Mouse (Mus musculus) embryo, embryonic 10 days (tissue): ENCODE results near the gene Cyp24a1.
"Not testable (repeated sequence)": the region's sequence is repeated elsewhere in the genome, so short reads cannot be mapped to it uniquely, and the experiment has no call there.

Source experiments
- DNase-seq: peaks from one replicate; pipeline ENCODE4 v3.0.0-alpha.2; 2015; ENCODE audit warnings: low spot score

Cyp24a1 gene

GRCm38 (mm10) chr2:170494784-170495710, 1.9 kb downstream of the Cyp24a1 start:
- peak; percentile 28 for DNase-seq

- peak; percentile 50 for DNase-seq
Observed at GRCm38 (mm10) chr2:170487890-170488502, 8.9 kb downstream of the Cyp24a1 start.

- no peak for DNase-seq
Observed at GRCm38 (mm10) chr2:170487202-170487601, 9.7 kb downstream of the Cyp24a1 start.

GRCm38 (mm10) chr2:170483914-170484313, 13.0 kb downstream of the Cyp24a1 start:
- DNase-seq: no peak

- no peak for DNase-seq
Observed at GRCm38 (mm10) chr2:170482019-170482540, 14.9 kb downstream of the Cyp24a1 start.

- DNase-seq: no peak
Observed at GRCm38 (mm10) chr2:170476643-170477042, 20.3 kb downstream of the Cyp24a1 start.

- DNase-seq: no peak
Observed at GRCm38 (mm10) chr2:170476215-170476614, 20.7 kb downstream of the Cyp24a1 start.

GRCm38 (mm10) chr2:170475164-170475563, 21.8 kb downstream of the Cyp24a1 start:
- DNase-seq: no peak

GRCm38 (mm10) chr2:170474125-170474524, 22.8 kb downstream of the Cyp24a1 start:
- DNase-seq: no peak

- DNase-seq: no peak
Observed at GRCm38 (mm10) chr2:170470591-170470990, 26.4 kb downstream of the Cyp24a1 start.

- DNase-seq: peak; percentile 60
Observed at GRCm38 (mm10) chr2:170469616-170470308, 27.2 kb downstream of the Cyp24a1 start.

GRCm38 (mm10) chr2:170468009-170468408, 28.9 kb downstream of the Cyp24a1 start:
- no peak for DNase-seq

GRCm38 (mm10) chr2:170464817-170465216, 32.1 kb downstream of the Cyp24a1 start:
- no peak for DNase-seq

GRCm38 (mm10) chr2:170461652-170462051, 35.3 kb downstream of the Cyp24a1 start:
- no peak for DNase-seq

- DNase-seq: peak; percentile 86
Observed at GRCm38 (mm10) chr2:170459805-170460204, 37.1 kb downstream of the Cyp24a1 start.

GRCm38 (mm10) chr2:170459183-170459582, 37.8 kb downstream of the Cyp24a1 start:
- DNase-seq: no peak

GRCm38 (mm10) chr2:170453809-170454208, 43.1 kb downstream of the Cyp24a1 start:
- DNase-seq: not testable (repeated sequence)

- DNase-seq: peak; percentile 92
Observed at GRCm38 (mm10) chr2:170450933-170451332, 46.0 kb downstream of the Cyp24a1 start.

- no peak for DNase-seq
Observed at GRCm38 (mm10) chr2:170447651-170448050, 49.3 kb downstream of the Cyp24a1 start.

GRCm38 (mm10) chr2:170446843-170447383, 50.0 kb downstream of the Cyp24a1 start:
- no peak for DNase-seq

- DNase-seq: no peak
Observed at GRCm38 (mm10) chr2:170445861-170446260, 51.1 kb downstream of the Cyp24a1 start.

- DNase-seq: peak; percentile 53
Observed at GRCm38 (mm10) chr2:170442535-170442934, 54.4 kb downstream of the Cyp24a1 start.
